Mouse (Mus musculus) embryonic facial prominence, embryonic 11.5 days (tissue): ENCODE data around the gene Fat3. TPM values are rescaled to one million over a fixed set of nuclear protein-coding genes. Genes with fewer than 3 reads are reported as not detected.
A peak's percentile ranks its signal among the peaks of the same experiment; 100 is the strongest.

ENCODE experiments used
- ATAC-seq: fragments of 200-750 bp; cut with Nextera tagmentation; replicated peaks from 2 replicates; pipeline ENCODE4 v1.8.0; 2017; ENCODE audit warnings: low read depth; ENCODE audit not compliant: insufficient number of reproducible peaks, low FRiP score, low TSS enrichment
- DNase-seq: peaks from one replicate; pipeline ENCODE4 v3.0.0-alpha.2; 2015; ENCODE audit warnings: low spot score
- H3K27ac ChIP-seq: fragments of 300-500 bp; sonication (generic); replicated peaks from 2 replicates; pipeline ENCODE4 v1.5.1; 2014; ENCODE audit warnings: mild to moderate bottlenecking, low read depth, low read length, control low read depth
- H3K27me3 ChIP-seq: fragments of 300-500 bp; sonication (generic); 2 replicates; pipeline ENCODE4 v1.6.1; 2014; ENCODE audit warnings: mild to moderate bottlenecking, low read length, moderate library complexity, mixed read lengths; ENCODE audit not compliant: control insufficient read depth, insufficient read depth
- H3K36me3 ChIP-seq: fragments of 300-500 bp; sonication (generic); replicated peaks from 2 replicates; pipeline ENCODE4 v1.6.1; 2014; ENCODE audit warnings: low read depth, mild to moderate bottlenecking, low read length, moderate library complexity, mixed read lengths; ENCODE audit not compliant: control insufficient read depth, insufficient read depth
- H3K4me1 ChIP-seq: fragments of 300-500 bp; sonication (generic); 2 replicates; pipeline ENCODE4 v1.6.1; 2014; ENCODE audit warnings: low read length, mixed read lengths; ENCODE audit not compliant: control insufficient read depth, insufficient read depth
- H3K4me2 ChIP-seq: fragments of 300-500 bp; sonication (generic); 2 replicates; pipeline ENCODE4 v1.6.1; 2014; ENCODE audit warnings: low read depth, mild to moderate bottlenecking, control low read depth, low read length, moderate library complexity
- H3K4me3 ChIP-seq: fragments of 300-500 bp; sonication (generic); 2 replicates; pipeline ENCODE4 v1.5.1; 2014; ENCODE audit warnings: low read depth, low read length, control low read depth
- H3K9ac ChIP-seq: fragments of 300-500 bp; sonication (generic); replicated peaks from 2 replicates; pipeline ENCODE4 v1.6.1; 2014; ENCODE audit warnings: mild to moderate bottlenecking, control low read depth, low read length
- H3K9me3 ChIP-seq: fragments of 300-500 bp; sonication (generic); replicated peaks from 2 replicates; pipeline ENCODE4 v1.6.1; 2016; ENCODE audit warnings: mild to moderate bottlenecking, low read length, inconsistent platforms, mixed read lengths; ENCODE audit not compliant: control insufficient read depth
- WGBS: fragments of 180-500 bp; shearing (Covaris S2); extraction: QIAGEN DNeasy Blood & Tissue Kit; methylation state at CpG from one replicate; pipeline ENCODE4 v1.1.7; 2014; 5-methylcytosine and 5-hydroxymethylcytosine counted together
- polyA plus RNA-seq: library from polyadenylated mRNA; unstranded; fragments of >200 nt; fragmentation: Nextera tagmentation; extraction: Ambion mirVana; gene quantifications from 2 replicates; pipeline ENCODE4 v1.2.1, GENCODE M21; 2014

The Fat3 gene
- polyA plus RNA-seq, 1 experiment from 2014 or later, result 4.1 TPM

DNA sequence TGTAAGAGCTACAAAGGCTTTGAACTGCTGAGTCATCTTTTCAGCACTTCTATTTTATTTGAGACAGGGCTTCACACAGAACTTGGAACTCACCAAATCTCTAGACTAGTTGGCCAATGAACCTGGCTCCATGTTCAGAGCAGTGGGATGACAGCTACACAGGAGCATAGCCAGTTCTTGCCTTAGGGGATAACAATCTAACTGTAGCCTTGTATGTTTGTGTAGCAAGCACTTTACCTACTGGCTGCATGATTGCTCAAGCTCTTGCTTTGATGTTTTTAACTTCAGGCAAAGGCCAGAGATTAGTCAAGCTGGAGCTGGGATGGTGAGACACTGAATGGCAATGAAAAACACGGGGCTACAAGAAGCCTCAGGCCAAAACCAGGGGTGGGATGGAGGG is 146.2 kb downstream of the Fat3 start:
- no peak for DNase-seq
- no peak overlapping the region for H3K4me3 ChIP-seq
- no peaks in the 10 kb centered on the region for H3K36me3 ChIP-seq
- H3K9me3 ChIP-seq, result no peaks in the 10 kb centered on the region
- no peak overlapping the region for H3K4me2 ChIP-seq
- whole genome bisulfite sequencing, result 4% methylated on average over 1 of the region's 1 CpGs
- no peak overlapping the region for H3K27ac ChIP-seq
- no peak overlapping the region for H3K9ac ChIP-seq
- no peaks in the 10 kb centered on the region for H3K4me1 ChIP-seq
- H3K27me3 ChIP-seq, result no peaks in the 10 kb centered on the region
- no peak for ATAC-seq

GRCm38 (mm10) chr9:16353049-16353724 is 147.9 kb downstream of the Fat3 start:
- no peak for DNase-seq
- H3K9me3 ChIP-seq, result no peaks in the 10 kb centered on the region
- no peak overlapping the region for H3K4me3 ChIP-seq
- no peaks in the 10 kb centered on the region for H3K36me3 ChIP-seq
- ATAC-seq, result peak; percentile 75
- WGBS, result 28% methylated on average over 4 of the region's 4 CpGs
- no peak overlapping the region for H3K9ac ChIP-seq
- H3K27me3 ChIP-seq, result no peaks in the 10 kb centered on the region
- no peak overlapping the region for H3K4me2 ChIP-seq
- no peak overlapping the region for H3K27ac ChIP-seq
- H3K4me1 ChIP-seq, result no peaks in the 10 kb centered on the region

GRCm38 (mm10) chr9:16352486-16353048 is 148.5 kb downstream of the Fat3 start:
- no peaks in the 10 kb centered on the region for H3K4me1 ChIP-seq
- DNase-seq (no peak), ATAC-seq (no peak)
- H3K36me3 ChIP-seq, result no peaks in the 10 kb centered on the region
- H3K4me3 ChIP-seq, result no peak overlapping the region
- no peak overlapping the region for H3K27ac ChIP-seq
- H3K9ac ChIP-seq, result no peak overlapping the region
- H3K9me3 ChIP-seq, result no peaks in the 10 kb centered on the region
- H3K4me2 ChIP-seq, result no peak overlapping the region
- WGBS, result 55% methylated on average over 4 of the region's 4 CpGs
- no peaks in the 10 kb centered on the region for H3K27me3 ChIP-seq

- Histone ChIP-seq H3K4me2 (no peak overlapping the region), H3K27ac (no peak overlapping the region), H3K9ac (no peak overlapping the region), H3K9me3 (no peaks in the 10 kb centered on the region), H3K36me3 (no peaks in the 10 kb centered on the region), H3K4me3 (no peak overlapping the region), H3K27me3 (no peaks in the 10 kb centered on the region), H3K4me1 (no peaks in the 10 kb centered on the region)
- 81% methylated on average over 11 of the region's 11 CpGs for WGBS
- DNase-seq (no peak), ATAC-seq (no peak)
Observed at GRCm38 (mm10) chr9:16344902-16345855, 155.9 kb downstream of the Fat3 start.

DNA sequence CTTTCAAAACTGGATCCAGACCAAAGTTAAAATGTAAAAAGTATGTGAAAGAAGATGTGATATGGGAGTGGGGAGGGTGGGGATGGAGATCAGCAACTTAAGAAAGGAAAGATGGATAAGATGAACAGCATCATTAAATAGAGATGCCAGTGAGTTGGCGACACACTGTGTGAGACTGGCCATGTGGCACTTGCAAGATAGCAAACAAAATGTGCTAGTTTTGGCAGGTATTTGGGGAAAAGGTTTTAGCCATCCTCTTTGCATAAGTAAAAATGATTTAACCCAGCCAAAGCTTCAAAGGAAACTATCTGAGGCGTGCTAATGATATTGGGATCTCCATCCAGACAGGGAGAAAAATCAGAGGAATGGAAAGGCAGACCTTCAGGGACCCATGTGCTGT is 157.9 kb downstream of the Fat3 start:
- 86% methylated on average over 2 of the region's 2 CpGs for WGBS
- H3K4me3 ChIP-seq, result no peak overlapping the region
- no peaks in the 10 kb centered on the region for H3K4me1 ChIP-seq
- no peak overlapping the region for H3K9ac ChIP-seq
- H3K36me3 ChIP-seq, result no peaks in the 10 kb centered on the region
- no peak overlapping the region for H3K4me2 ChIP-seq
- ATAC-seq (no peak), DNase-seq (no peak)
- no peak overlapping the region for H3K27ac ChIP-seq
- H3K27me3 ChIP-seq, result no peaks in the 10 kb centered on the region
- no peaks in the 10 kb centered on the region for H3K9me3 ChIP-seq

DNA sequence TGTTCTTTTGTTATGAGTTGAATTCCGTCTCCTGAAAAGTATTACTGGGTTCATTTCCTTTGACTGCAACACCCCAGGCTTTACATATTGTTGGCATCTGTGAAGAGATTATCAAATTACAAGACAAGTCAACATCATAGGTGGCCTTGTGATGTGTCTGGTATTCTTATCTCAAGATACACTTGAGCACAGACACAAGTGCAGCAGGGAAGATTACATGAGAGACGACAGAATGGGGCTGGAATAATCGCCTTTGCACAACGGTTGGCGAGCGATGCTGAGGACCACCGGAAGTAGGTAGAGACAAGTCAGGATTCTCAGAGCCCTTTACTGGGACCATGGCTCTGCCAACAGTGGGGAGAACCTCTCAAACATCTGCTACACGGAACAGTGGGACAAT is 158.5 kb downstream of the Fat3 start:
- no peak overlapping the region for H3K27ac ChIP-seq
- H3K4me2 ChIP-seq, result no peak overlapping the region
- no peak for ATAC-seq
- no peaks in the 10 kb centered on the region for H3K4me1 ChIP-seq
- H3K9me3 ChIP-seq, result no peaks in the 10 kb centered on the region
- DNase-seq, result no peak
- WGBS, result 81% methylated on average over 8 of the region's 8 CpGs
- H3K4me3 ChIP-seq, result no peak overlapping the region
- H3K27me3 ChIP-seq, result no peaks in the 10 kb centered on the region
- no peaks in the 10 kb centered on the region for H3K36me3 ChIP-seq
- no peak overlapping the region for H3K9ac ChIP-seq

DNA sequence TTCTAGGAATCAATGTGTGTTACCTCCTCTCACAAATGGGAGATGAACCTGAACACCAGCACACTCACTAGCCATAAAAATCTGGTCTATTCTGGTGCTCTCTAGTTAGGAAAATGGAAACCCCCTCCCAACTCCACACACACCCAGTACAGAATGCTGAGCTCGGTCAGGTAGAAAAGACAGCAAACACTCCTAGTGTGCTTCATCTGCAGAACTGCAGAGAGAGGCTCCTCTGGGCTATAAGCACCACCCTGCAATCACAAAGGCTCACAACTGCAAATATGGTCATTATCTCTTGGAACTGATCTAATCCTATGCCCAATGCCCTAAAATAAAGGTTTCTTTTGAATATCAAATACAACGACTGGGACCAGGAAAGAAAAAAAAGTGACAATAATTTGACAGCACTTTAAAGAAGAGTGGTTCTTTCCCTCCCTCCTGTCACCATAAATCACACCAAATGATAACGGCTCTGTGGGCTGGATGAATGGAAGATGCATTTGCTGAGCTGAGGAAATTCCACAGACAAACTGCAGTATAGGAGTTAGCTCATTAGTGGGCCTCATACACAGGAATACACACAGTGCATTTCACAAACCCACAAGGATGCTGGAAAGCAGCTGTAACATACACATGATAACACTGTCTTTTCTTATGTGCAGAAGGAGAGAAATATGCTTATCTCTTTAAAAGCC is 170.6 kb downstream of the Fat3 start:
- 69% methylated on average over 3 of the region's 3 CpGs for WGBS
- H3K4me3 ChIP-seq, result no peak overlapping the region
- no peak overlapping the region for H3K9ac ChIP-seq
- no peaks in the 10 kb centered on the region for H3K4me1 ChIP-seq
- no peaks in the 10 kb centered on the region for H3K27me3 ChIP-seq
- ATAC-seq (no peak), DNase-seq (no peak)
- no peaks in the 10 kb centered on the region for H3K36me3 ChIP-seq
- H3K9me3 ChIP-seq, result no peaks in the 10 kb centered on the region
- no peak overlapping the region for H3K4me2 ChIP-seq
- H3K27ac ChIP-seq, result no peak overlapping the region
